Mouse (Mus musculus) midbrain, embryonic 11.5 days (tissue): ENCODE measurements around the gene Sim1. TPM values are rescaled to one million over a fixed set of nuclear protein-coding genes. Genes with fewer than 3 reads are reported as not detected.
A peak's percentile ranks its signal among the peaks of the same experiment; 100 is the strongest.

Source experiments
- ATAC-seq: fragments of 200-750 bp; cut with Nextera tagmentation; 2 replicates; pipeline ENCODE4 v1.8.0; 2017; ENCODE audit warnings: moderate TSS enrichment, moderate library complexity; ENCODE audit not compliant: low FRiP score
- DNase-seq: peaks from one replicate; pipeline ENCODE4 v3.0.0; 2015; ENCODE audit warnings: low spot score; ENCODE audit errors: missing footprints
- H3K27ac ChIP-seq: fragments of 300-500 bp; sonication (generic); 2 replicates; pipeline ENCODE4 v1.5.1; 2014; ENCODE audit warnings: low read depth, low read length
- H3K27me3 ChIP-seq: fragments of 300-500 bp; sonication (generic); 2 replicates; pipeline ENCODE4 v1.6.1; 2014; ENCODE audit warnings: mild to moderate bottlenecking, low read length, moderate library complexity, mixed read lengths; ENCODE audit not compliant: control insufficient read depth, insufficient read depth
- H3K36me3 ChIP-seq: fragments of 300-500 bp; sonication (generic); 2 replicates; pipeline ENCODE4 v1.6.1; 2014; ENCODE audit warnings: mild to moderate bottlenecking, low read length, moderate library complexity, mixed read lengths; ENCODE audit not compliant: control insufficient read depth, insufficient read depth
- H3K4me1 ChIP-seq: fragments of 300-500 bp; sonication (generic); 2 replicates; pipeline ENCODE4 v1.6.1; 2014; ENCODE audit warnings: low read length; ENCODE audit not compliant: control insufficient read depth, insufficient read depth
- H3K4me2 ChIP-seq: fragments of 300-500 bp; sonication (generic); 2 replicates; pipeline ENCODE4 v1.6.1; 2014; ENCODE audit warnings: mild to moderate bottlenecking, moderate library complexity
- H3K4me3 ChIP-seq: fragments of 300-500 bp; sonication (generic); 2 replicates; pipeline ENCODE4 v1.5.1; 2014; ENCODE audit warnings: low read depth, low read length
- H3K9ac ChIP-seq: fragments of 300-500 bp; sonication (generic); 2 replicates; pipeline ENCODE4 v1.6.1; 2014; ENCODE audit warnings: low read length
- H3K9me3 ChIP-seq: fragments of 300-500 bp; sonication (generic); 2 replicates; pipeline ENCODE4 v1.6.1; 2016; ENCODE audit warnings: low read length; ENCODE audit not compliant: control insufficient read depth
- WGBS: fragments of 180-500 bp; shearing (Covaris S2); extraction: QIAGEN DNeasy Blood & Tissue Kit; methylation state at CpG from one replicate; pipeline ENCODE4 v1.1.7; 2014; 5-methylcytosine and 5-hydroxymethylcytosine counted together
- polyA plus RNA-seq: library from polyadenylated mRNA; unstranded; fragments of >200 nt; fragmentation: Nextera tagmentation; extraction: Ambion mirVana; gene quantifications from 2 replicates; pipeline ENCODE4 v1.2.1, GENCODE M21; 2014

The Sim1 gene
- polyA plus RNA-seq, 1 experiment from 2014 or later: 7.9 TPM

DNA sequence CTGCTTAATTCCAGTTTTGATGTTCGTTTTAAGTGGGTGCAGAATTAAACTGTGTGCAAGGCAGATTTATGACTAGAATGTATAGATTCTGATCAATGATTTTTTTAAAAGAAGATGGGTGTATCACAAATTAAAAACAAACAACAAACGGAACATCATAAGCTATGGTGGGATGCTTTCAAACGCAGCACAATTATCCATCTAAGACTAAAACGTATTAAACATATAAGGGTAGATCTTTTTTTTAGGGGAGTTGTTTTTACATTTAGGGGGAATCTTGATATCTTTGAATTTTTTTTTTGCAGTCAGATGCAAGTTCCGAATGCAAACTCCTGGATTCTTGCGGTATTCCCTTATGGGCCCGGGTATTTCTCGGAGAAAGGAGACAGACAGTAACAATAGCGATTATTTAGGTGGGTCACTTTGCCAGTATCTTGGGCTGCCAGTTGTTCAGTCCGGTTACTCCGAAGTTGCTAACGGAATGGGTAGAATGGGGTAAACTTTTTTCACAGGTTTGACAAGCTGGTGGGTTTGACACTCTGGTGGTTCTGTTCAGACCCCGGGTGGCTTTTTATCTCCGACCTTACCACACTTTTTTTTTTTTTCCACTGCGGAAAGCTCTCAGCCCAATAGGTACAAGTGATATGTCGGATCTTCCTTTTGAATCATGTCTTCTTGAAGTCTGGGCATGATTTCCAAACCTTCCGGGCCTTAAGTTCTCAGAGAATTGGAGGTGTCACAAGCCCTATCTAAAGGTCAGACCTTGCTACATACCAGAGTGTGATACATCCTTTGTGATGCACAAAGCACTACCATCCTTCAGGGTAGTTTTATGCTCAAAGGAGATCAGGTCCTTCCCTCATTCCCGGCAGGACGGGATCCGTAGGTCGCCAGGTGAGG, 5.5 kb downstream of the Sim1 start:
- peak overlapping the region; percentile 18 for H3K4me3 ChIP-seq

DNA sequence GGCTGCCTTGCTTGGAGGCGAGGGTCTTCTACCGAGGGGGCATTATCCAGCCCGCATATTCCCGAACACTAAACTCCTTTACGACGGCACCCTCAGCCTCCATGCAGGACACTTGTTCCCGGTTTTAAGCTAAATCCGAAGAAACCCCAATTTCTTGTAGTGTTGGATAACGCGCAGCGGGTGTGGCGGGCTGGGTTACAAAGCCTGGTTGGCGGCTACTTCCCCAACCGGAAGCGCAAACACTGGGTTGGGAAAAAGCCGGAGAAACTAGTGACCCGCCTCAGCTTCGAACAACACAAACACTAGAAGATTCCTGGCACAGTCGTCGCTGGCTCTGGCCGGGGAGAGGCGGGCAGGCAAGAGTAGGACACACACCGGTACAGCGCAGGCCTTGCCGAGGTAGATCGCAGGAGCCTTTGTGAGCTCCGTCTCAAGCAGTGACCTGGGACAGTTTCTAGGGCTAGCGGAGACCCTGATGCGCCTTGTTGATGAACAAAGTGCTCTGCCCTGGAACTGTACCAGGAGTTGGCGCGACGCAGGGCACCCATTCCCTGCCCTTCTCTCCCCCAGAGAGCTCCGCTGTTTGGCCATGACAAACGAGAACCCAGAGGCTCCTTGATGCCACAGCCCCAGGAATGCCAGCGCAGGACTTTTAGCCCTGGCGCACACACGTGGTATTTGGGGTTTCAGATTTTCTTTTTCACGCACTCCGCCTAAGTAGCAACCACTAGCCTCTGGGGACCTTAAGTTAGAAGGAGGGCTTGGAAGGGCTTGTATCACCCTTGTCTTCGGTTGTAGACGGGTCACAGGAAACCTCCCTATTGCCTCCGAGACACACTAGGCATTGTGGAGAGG, 6.4 kb downstream of the Sim1 start:
- no peak for ATAC-seq
- no peaks in the 10 kb centered on the region for H3K36me3 ChIP-seq
- peak overlapping the region; percentile 47 for H3K27ac ChIP-seq
- peak overlapping the region; percentile 18 for H3K4me3 ChIP-seq
- peak overlapping the region; percentile 45 for H3K9ac ChIP-seq
- peaks cover 83% of the 10 kb centered on the region for H3K27me3 ChIP-seq
- no peaks in the 10 kb centered on the region for H3K9me3 ChIP-seq
- H3K4me1 ChIP-seq: peaks cover 15% of the 10 kb centered on the region
- under 1% methylated on average over 42 of the region's 42 CpGs for WGBS
- H3K4me2 ChIP-seq: peak overlapping the region; percentile 43
- DNase-seq: peak; percentile 98

More for the DNA sequence above, 5.5 kb downstream of the Sim1 start:
- ATAC-seq (no peak), DNase-seq (peak; percentile 96)
- 2% methylated on average over 21 of the region's 21 CpGs for WGBS
- H3K27me3 ChIP-seq: peaks cover 82% of the 10 kb centered on the region
- H3K27ac ChIP-seq: peak overlapping the region; percentile 20; the same call in 1 of the 2 replicates
- H3K36me3 ChIP-seq: no peaks in the 10 kb centered on the region
- H3K9ac ChIP-seq: peak overlapping the region; percentile 45
- H3K4me2 ChIP-seq: peak overlapping the region; percentile 43
- no peaks in the 10 kb centered on the region for H3K9me3 ChIP-seq
- peaks cover 15% of the 10 kb centered on the region for H3K4me1 ChIP-seq

DNA sequence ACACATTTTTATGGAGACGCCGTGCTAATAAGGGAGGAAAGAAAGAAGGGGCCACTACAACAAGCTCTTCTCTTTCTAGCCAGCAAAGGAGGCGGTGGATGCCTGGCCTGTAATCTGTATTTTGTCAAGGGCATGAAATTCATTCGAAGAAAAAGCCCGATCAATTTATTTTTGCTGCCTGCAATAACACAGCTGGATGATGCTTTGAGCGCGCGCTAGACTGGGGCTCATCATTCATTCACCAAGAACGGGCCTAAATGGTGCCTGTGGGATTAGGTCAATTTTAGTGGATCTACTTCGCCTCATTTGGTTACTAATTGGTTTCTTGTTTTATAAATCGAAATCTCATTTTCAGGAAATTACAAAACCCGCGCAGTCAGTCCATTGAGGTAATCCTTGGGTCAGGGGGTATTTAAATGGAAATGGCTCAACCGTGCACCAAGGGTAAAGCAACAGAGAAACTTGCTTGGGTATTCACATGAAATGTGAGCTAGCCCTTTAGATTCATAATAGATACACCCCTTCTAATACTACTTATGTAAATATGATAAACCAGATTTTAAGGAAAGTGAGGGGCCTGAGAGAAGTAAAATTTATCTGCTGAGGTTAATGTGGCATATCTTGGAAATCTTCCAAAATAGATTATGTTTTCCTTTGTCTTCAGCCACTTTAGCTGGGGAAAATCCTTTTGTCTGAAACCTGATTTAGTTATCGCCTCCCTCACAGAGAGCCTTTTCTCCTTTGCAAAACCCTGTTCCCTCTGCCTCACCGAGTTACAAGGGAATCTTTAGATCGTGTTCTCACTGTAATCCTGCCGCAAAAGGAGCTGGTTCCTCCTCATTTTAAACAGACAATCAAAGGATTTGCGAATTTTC, 7.3 kb downstream of the Sim1 start:
- Histone ChIP-seq H3K27me3 (peaks cover 85% of the 10 kb centered on the region), H3K4me1 (peaks cover 15% of the 10 kb centered on the region), H3K9me3 (no peaks in the 10 kb centered on the region), H3K9ac (peak overlapping the region; percentile 12; the same call in 1 of the 2 replicates), H3K36me3 (no peaks in the 10 kb centered on the region), H3K4me2 (peak overlapping the region; percentile 43), H3K27ac (peak overlapping the region; percentile 47), H3K4me3 (peak overlapping the region; percentile 18; the same call in 1 of the 2 replicates)
- ATAC-seq (0 out of 2 replicates have a peak, but pooled peaks have one; percentile 17), DNase-seq (peak; percentile 91)
- WGBS: under 1% methylated on average over 19 of the region's 19 CpGs

DNA sequence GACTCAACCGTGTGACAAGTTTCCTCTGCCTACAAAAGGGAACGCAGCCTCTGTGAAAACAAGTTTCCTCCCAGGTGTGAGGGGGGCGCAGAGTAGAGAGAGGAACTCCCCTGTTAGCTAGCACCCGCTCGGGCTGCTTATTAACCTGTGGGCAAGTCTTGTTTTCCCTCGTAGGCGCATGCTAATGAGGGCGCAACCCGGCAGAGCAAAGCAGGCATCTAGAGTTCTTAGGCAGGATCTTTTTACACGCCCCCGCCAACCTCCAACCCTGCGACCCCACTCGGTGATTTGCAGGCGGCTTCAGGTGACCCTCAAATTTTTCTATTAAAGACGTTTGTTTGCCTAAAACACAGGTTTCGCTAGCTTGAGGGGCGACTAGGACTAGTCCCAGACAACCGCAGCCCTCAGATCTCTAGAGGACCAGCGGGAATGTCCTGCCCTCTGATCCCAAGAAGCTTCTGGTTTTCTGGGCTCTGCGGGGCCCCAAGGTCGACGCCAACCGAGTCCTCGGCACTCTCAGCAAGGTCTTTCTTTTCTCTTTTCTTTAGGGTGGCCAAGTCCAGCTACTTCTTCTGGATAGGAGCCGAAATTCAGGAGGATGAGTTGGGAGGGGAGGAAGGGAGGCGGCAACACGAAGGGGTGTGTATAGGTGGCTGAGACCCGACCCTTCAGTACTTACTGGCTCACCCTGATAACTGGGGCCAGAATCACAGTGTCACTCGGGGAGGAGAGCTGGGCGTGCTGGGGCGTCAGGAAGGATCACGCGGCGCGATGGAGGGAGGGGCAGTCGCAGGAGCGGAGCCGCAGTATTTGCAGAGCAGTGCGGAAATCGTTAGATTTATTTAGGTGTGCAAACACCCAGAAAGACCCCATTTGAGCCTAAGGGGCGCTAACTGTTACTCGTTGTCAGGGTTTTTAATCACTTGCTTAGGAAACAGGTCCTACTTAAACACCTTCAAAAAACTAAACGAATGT, 8.5 kb downstream of the Sim1 start:
- ATAC-seq (peak; percentile 68), DNase-seq (peak; percentile 98)
- H3K4me1 ChIP-seq: peaks cover 15% of the 10 kb centered on the region
- under 1% methylated on average over 43 of the region's 43 CpGs for WGBS
- peaks cover 85% of the 10 kb centered on the region for H3K27me3 ChIP-seq
- no peaks in the 10 kb centered on the region for H3K36me3 ChIP-seq
- peak overlapping the region; percentile 22; the same call in 1 of the 2 replicates for H3K27ac ChIP-seq
- H3K4me3 ChIP-seq: peak overlapping the region; percentile 2
- H3K4me2 ChIP-seq: peak overlapping the region; percentile 43
- peak overlapping the region; percentile 36; the same call in 1 of the 2 replicates for H3K9ac ChIP-seq
- H3K9me3 ChIP-seq: no peaks in the 10 kb centered on the region

DNA sequence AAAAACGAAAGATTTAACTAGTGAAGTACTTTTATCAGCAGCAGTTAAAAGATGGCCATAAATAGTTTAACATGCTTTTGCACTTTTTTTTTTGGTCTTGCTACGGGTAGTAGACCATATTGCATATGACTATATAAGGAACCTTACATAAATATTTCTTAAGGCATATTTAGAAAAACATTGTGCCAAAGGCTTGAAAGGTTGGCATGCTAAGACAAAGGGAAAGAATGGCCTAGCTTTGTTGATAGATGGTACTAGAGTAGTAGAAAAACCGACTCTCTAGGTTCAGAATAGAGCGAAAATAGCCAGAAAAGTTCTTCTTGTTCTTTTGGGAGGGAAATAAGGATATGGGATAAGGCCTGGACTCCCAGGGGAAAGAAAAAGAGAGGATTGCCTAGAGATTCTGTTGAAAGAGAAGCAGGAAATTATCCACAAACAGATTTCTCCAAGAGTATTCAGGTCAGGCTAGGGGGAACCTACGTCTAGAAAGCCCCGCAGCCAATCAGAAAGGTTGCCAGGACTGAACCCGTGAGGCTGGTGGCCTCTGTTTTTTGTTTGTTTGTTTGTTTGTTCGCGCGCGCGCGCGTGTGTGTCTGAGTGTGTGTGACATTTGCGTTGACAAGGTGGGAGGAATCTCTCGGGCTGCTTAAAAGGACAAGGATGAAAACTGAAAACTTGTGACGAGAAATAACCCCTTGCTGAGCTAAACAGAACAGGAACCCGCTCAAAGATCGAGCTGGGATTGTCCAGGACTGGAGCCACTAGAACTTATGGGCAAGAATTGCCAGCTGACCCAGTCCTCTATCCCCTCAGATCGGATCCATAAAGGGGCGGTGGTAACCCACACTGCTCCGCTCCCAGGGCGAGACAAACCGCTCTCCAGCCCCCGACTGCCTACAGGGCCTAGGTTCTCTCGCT, 9.6 kb downstream of the Sim1 start:
- WGBS: 2% methylated on average over 26 of the region's 26 CpGs
- H3K9me3 ChIP-seq: no peaks in the 10 kb centered on the region
- peak; percentile 12; the same call in 1 of the 2 replicates for ATAC-seq

DNA sequence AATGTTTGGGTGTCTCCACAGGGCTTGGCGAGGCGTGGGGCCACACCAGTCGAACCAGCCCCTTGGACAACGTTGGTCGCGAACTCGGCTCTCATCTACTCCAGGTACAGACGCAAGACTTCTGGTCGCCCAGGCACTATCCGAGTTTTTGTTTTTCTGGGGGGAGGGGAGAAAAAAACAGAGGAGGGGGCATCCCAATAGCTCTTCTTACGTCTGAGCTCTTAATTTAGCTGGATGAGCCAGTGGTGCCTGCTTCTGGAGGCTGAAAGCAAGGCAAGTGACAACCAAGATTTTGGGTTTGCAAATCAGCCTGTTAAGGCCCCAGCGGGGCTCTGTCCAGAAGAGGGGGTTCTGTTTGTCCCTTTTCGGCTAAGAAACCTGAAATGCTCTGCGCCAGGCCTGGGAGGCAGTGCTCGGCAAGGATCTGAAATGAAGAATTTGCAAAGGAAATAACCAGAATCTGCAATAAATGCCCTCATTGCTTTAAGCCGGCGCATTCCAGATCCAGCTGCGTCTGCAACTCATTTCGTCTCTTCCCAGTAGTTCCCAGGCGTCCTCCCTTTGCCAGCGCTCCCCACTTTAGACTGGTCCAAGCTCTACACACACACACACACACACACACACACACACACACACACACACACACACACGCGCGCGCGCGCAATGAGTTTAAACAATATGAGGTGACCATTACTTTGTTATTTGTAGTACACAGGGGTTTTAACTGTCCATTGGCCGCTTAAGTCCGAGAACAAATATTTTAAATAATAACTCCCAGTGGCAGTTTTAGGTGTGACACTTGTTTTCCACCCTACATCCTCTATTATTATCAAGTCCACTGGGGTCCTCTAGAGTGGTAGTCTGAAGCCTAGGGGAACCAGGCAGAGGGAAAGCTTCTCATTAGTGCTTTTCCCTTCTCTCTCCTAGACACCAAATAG, 10.5 kb downstream of the Sim1 start:
- ATAC-seq: no peak
- H3K9ac ChIP-seq: no peak overlapping the region
- no peak overlapping the region for H3K27ac ChIP-seq
- peak overlapping the region; percentile 31; the same call in 1 of the 2 replicates for H3K4me2 ChIP-seq
- peaks cover 15% of the 10 kb centered on the region for H3K4me1 ChIP-seq
- no peaks in the 10 kb centered on the region for H3K9me3 ChIP-seq
- no peaks in the 10 kb centered on the region for H3K36me3 ChIP-seq
- DNase-seq: peak; percentile 95
- 2% methylated on average over 29 of the region's 29 CpGs for WGBS
- peaks cover 94% of the 10 kb centered on the region for H3K27me3 ChIP-seq
- H3K4me3 ChIP-seq: no peak overlapping the region

More for the DNA sequence above, 9.6 kb downstream of the Sim1 start:
- Histone ChIP-seq H3K36me3 (no peaks in the 10 kb centered on the region), H3K27me3 (peaks cover 87% of the 10 kb centered on the region), H3K4me1 (peaks cover 15% of the 10 kb centered on the region), H3K9ac (no peak overlapping the region), H3K4me2 (peak overlapping the region; percentile 31; the same call in 1 of the 2 replicates), H3K27ac (no peak overlapping the region), H3K4me3 (no peak overlapping the region)
- DNase-seq: peak; percentile 95
